Mouse (Mus musculus) heart, embryonic 14.5 days (tissue): ENCODE measurements at regions not wholly inside any gene's neighbourhood (a gene's known extent, or its start where the extent isn't known, plus 50 kb on each side); places are given as distances from the start of the nearest gene placed in this dataset.

Experiments used
- ATAC-seq: fragments of 200-750 bp; cut with Nextera tagmentation; 2 replicates; pipeline ENCODE4 v1.8.0; 2017; ENCODE audit warnings: low read depth, moderate TSS enrichment; ENCODE audit not compliant: insufficient number of reproducible peaks, insufficient read depth, low FRiP score
- H3K27ac ChIP-seq, 2 experiments: fragments of 200-500 bp in 1 of 2; fragments of 300-500 bp in 1 of 2; sonication (generic) in 1 of 2; replicated peaks in 1 of 2; 2 replicates each; pipeline ENCODE4 v1.5.1; 2012 to 2014; ENCODE audit warnings: low read depth in 2 of 2, low read length in 2 of 2, control low read depth in 1 of 2, mild to moderate bottlenecking in 1 of 2, mixed read lengths in 1 of 2; ENCODE audit not compliant: control insufficient read depth in 1 of 2, insufficient read depth in 1 of 2
- H3K27me3 ChIP-seq: fragments of 300-500 bp; sonication (generic); 2 replicates; pipeline ENCODE4 v1.6.1; 2014; ENCODE audit warnings: mild to moderate bottlenecking, low read length, control low read depth; ENCODE audit not compliant: control insufficient read depth, insufficient read depth
- H3K36me3 ChIP-seq: fragments of 300-500 bp; sonication (generic); 2 replicates; pipeline ENCODE4 v1.6.1; 2014; ENCODE audit warnings: mild to moderate bottlenecking, control low read depth, low read length, mixed read lengths; ENCODE audit not compliant: control insufficient read depth, insufficient read depth
- H3K4me1 ChIP-seq, 2 experiments: fragments of 200-500 bp in 1 of 2; fragments of 300-500 bp in 1 of 2; sonication (generic) in 1 of 2; 2 replicates each; pipeline ENCODE4 v1.6.1; 2012 to 2014; ENCODE audit warnings: low read length in 2 of 2, control low read depth in 1 of 2, mixed read lengths in 1 of 2; ENCODE audit not compliant: control insufficient read depth in 2 of 2, insufficient read depth in 2 of 2
- H3K4me2 ChIP-seq: fragments of 300-500 bp; sonication (generic); 2 replicates; pipeline ENCODE4 v1.6.1; 2014; ENCODE audit warnings: mild to moderate bottlenecking, low read length
- H3K4me3 ChIP-seq, 2 experiments: fragments of 200-500 bp in 1 of 2; fragments of 300-500 bp in 1 of 2; sonication (generic) in 1 of 2; 2 replicates each; pipeline ENCODE4 v1.5.1; 2012 to 2014; ENCODE audit warnings: low read length in 2 of 2, mild to moderate bottlenecking in 2 of 2, control low read depth in 1 of 2, low read depth in 1 of 2, moderate library complexity in 1 of 2; ENCODE audit not compliant: control insufficient read depth in 1 of 2, insufficient read depth in 1 of 2
- H3K9ac ChIP-seq: fragments of 300-500 bp; sonication (generic); 2 replicates; pipeline ENCODE4 v1.6.1; 2014; ENCODE audit warnings: mild to moderate bottlenecking, low read length
- H3K9me3 ChIP-seq: fragments of 300-500 bp; sonication (generic); 2 replicates; pipeline ENCODE4 v1.6.1; 2016; ENCODE audit warnings: low read length, control low read depth; ENCODE audit not compliant: control insufficient read depth
- WGBS: fragments of 180-500 bp; shearing (Covaris S2); extraction: QIAGEN DNeasy Blood & Tissue Kit; methylation state at CpG from one replicate; pipeline ENCODE4 v1.1.7; 2014; 5-methylcytosine and 5-hydroxymethylcytosine counted together

- ATAC-seq, result no peak
- 65% methylated on average over 8 of the region's 8 CpGs for WGBS
- Histone ChIP-seq H3K4me2 (no peak overlapping the region), H3K9me3 (no peaks in the 10 kb centered on the region), H3K9ac (no peak overlapping the region), H3K27ac (no peak overlapping the region), H3K36me3 (no peaks in the 10 kb centered on the region), H3K4me3 (no peak overlapping the region), H3K27me3 (no peaks in the 10 kb centered on the region), H3K4me1 (no peaks in the 10 kb centered on the region)
These were observed 402.5 kb downstream of the Nr2f2 start for GRCm38 (mm10) chr7:69964002-69964401.

GRCm38 (mm10) chr7:69950221-69950670 is 416.3 kb downstream of the Nr2f2 start:
- H3K4me3 ChIP-seq, result no peak overlapping the region
- 68% methylated on average over 6 of the region's 6 CpGs for WGBS
- no peaks in the 10 kb centered on the region for H3K27me3 ChIP-seq
- H3K27ac ChIP-seq, result no peak overlapping the region
- no peak for ATAC-seq
- no peaks in the 10 kb centered on the region for H3K9me3 ChIP-seq
- H3K9ac ChIP-seq, result no peak overlapping the region
- no peaks in the 10 kb centered on the region for H3K36me3 ChIP-seq
- H3K4me1 ChIP-seq, result no peaks in the 10 kb centered on the region; a peak in 1 of 4 replicates
- no peak overlapping the region for H3K4me2 ChIP-seq

GRCm38 (mm10) chr7:69949647-69950121 is 416.9 kb downstream of the Nr2f2 start:
- H3K36me3 ChIP-seq, result no peaks in the 10 kb centered on the region
- 52% methylated on average over 10 of the region's 10 CpGs for WGBS
- H3K9me3 ChIP-seq, result no peaks in the 10 kb centered on the region
- no peaks in the 10 kb centered on the region; a peak in 1 of 4 replicates for H3K4me1 ChIP-seq
- no peak overlapping the region for H3K4me2 ChIP-seq
- no peak overlapping the region for H3K9ac ChIP-seq
- no peak overlapping the region for H3K4me3 ChIP-seq
- H3K27me3 ChIP-seq, result no peaks in the 10 kb centered on the region
- H3K27ac ChIP-seq, result no peak overlapping the region
- ATAC-seq, result no peak

- Histone ChIP-seq H3K9me3 (no peaks in the 10 kb centered on the region), H3K27me3 (no peaks in the 10 kb centered on the region), H3K36me3 (no peaks in the 10 kb centered on the region), H3K4me2 (no peak overlapping the region), H3K27ac (no peak overlapping the region), H3K9ac (no peak overlapping the region), H3K4me3 (no peak overlapping the region), H3K4me1 (no peaks in the 10 kb centered on the region; a peak in 1 of 4 replicates)
- ATAC-seq, result no peak
- WGBS, result 79% methylated on average over 3 of the region's 3 CpGs
These were observed 420.1 kb downstream of the Nr2f2 start for GRCm38 (mm10) chr7:69946396-69946795.

- no peak overlapping the region for H3K4me2 ChIP-seq
- no peak overlapping the region for H3K4me3 ChIP-seq
- no peaks in the 10 kb centered on the region for H3K27me3 ChIP-seq
- 85% methylated on average over 6 of the region's 6 CpGs for whole genome bisulfite sequencing
- no peak overlapping the region for H3K27ac ChIP-seq
- no peaks in the 10 kb centered on the region for H3K4me1 ChIP-seq
- H3K9ac ChIP-seq, result no peak overlapping the region
- no peak for ATAC-seq
- H3K36me3 ChIP-seq, result no peaks in the 10 kb centered on the region
- no peaks in the 10 kb centered on the region for H3K9me3 ChIP-seq
These were observed 424.7 kb downstream of the Nr2f2 start for GRCm38 (mm10) chr7:69941881-69942280.

- Histone ChIP-seq H3K4me2 (no peak overlapping the region), H3K27me3 (no peaks in the 10 kb centered on the region), H3K9me3 (no peaks in the 10 kb centered on the region), H3K36me3 (no peaks in the 10 kb centered on the region), H3K4me3 (no peak overlapping the region), H3K9ac (no peak overlapping the region), H3K27ac (no peak overlapping the region), H3K4me1 (no peaks in the 10 kb centered on the region)
- WGBS, result 87% methylated on average over 5 of the region's 5 CpGs
- ATAC-seq, result no peak
These were observed 441.3 kb downstream of the Nr2f2 start for GRCm38 (mm10) chr7:69925261-69925660.

GRCm38 (mm10) chr7:69924551-69924950 is 442.0 kb downstream of the Nr2f2 start:
- no peak overlapping the region for H3K27ac ChIP-seq
- no peak overlapping the region for H3K4me3 ChIP-seq
- H3K9ac ChIP-seq, result no peak overlapping the region
- H3K36me3 ChIP-seq, result no peaks in the 10 kb centered on the region
- H3K4me1 ChIP-seq, result no peaks in the 10 kb centered on the region
- no peak overlapping the region for H3K4me2 ChIP-seq
- H3K27me3 ChIP-seq, result no peaks in the 10 kb centered on the region
- H3K9me3 ChIP-seq, result no peaks in the 10 kb centered on the region
- no peak for ATAC-seq

GRCm38 (mm10) chr7:69911760-69912159 is 454.8 kb downstream of the Nr2f2 start:
- Histone ChIP-seq H3K4me1 (no peaks in the 10 kb centered on the region), H3K4me2 (no peak overlapping the region), H3K27ac (no peak overlapping the region), H3K27me3 (no peaks in the 10 kb centered on the region), H3K9me3 (no peaks in the 10 kb centered on the region), H3K36me3 (no peaks in the 10 kb centered on the region), H3K9ac (no peak overlapping the region), H3K4me3 (no peak overlapping the region)
- 53% methylated on average over 4 of the region's 4 CpGs for WGBS
- no peak for ATAC-seq
